Mouse (Mus musculus) frontal cortex, adult 2 months (tissue): ENCODE data around the gene Rrp36. TPM values are rescaled to one million over a fixed set of nuclear protein-coding genes. Genes with fewer than 3 reads are reported as not detected.

Experiments
- DNase-seq, 2 experiments: peaks; one replicate each; pipeline ENCODE4 v3.0.0; 2022; ENCODE audit warnings: low spot score in 1 of 2; ENCODE audit errors: extremely low spot score in 1 of 2
- polyA plus RNA-seq: library from polyadenylated mRNA; depleted of rRNA; stranded (reverse); fragments of >200 nt; gene quantifications from 2 replicates; pipeline ENCODE4 v1.2.3, GENCODE M21; 2012

The Rrp36 gene
- polyA plus RNA-seq, 1 experiment: 33.0 TPM

DNA sequence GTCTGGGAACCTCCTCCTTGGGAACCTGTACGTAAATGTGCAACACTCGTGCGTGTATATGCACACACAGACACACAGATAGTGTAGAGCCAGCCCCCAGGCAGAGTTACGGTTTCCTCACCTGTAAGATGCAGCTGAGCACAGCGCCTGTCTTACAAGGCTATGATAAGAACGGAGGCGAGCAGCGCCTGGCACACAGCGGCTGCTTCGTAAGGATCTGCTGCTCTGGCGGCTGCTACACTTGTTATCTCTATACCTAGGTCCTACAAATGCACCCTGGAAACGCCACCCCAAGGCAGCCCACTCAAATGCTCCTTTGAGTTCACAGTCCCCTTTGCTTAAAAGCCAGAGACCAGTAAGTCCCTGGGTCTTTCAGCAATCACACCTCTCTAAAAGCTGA lies 16.5 kb upstream of the Rrp36 start:
- DNase-seq: no peak

DNA sequence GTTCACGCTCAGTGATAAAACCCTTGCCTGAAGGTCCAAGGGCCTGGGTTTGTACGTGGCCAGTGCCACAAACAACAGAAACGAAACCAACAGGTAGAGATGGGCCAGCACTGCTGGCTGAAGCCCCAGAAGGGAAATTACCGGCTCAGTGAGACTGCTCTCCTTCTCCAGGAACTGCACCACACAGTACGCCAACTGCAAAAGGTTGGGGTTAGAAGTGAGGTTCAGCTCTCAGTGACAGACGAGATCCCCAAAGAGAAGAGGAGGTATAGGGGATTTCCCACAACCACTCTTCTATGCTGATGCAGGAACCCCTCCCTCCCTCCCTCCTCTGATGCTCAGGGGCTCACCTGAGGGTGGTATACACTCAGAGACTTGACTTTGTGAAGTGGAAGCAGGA lies 11.8 kb upstream of the Rrp36 start:
- no peak for DNase-seq

DNA sequence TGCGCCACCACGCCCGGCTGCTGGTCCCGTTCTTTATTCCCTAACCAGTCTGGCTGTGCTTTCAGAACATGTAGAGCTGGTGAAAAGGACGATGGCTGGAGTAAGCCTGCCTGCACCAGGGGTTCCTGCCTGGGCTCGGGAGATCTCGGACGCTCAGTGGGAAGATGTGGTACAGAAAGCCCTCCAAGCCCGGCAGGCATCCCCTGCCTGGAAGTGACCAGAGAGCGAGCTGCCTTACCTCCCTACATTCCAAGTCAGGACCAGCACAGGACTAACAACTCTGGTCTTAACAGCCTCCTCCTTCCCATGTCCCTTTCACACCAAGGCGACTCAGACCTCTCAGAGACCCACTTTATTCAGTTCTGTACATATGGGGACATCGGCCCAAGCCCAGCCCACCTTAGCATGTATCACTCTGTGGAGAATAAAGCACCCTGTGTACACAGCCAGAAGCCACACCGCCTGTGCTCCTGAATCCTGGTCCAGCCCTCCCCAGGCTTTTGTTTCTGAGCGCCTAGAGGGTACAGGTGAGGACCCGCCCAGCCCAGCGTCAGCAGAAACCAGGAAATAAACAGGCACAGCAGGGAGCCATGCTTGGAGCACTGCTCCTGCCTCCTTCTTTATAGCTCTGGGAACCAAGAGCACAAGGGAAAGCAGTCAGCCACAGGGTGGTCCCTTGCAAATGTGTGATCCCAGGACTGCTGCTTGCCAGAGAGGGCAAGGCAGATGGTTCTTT lies 8.7 kb upstream of the Rrp36 start:
- DNase-seq: no peak

DNA sequence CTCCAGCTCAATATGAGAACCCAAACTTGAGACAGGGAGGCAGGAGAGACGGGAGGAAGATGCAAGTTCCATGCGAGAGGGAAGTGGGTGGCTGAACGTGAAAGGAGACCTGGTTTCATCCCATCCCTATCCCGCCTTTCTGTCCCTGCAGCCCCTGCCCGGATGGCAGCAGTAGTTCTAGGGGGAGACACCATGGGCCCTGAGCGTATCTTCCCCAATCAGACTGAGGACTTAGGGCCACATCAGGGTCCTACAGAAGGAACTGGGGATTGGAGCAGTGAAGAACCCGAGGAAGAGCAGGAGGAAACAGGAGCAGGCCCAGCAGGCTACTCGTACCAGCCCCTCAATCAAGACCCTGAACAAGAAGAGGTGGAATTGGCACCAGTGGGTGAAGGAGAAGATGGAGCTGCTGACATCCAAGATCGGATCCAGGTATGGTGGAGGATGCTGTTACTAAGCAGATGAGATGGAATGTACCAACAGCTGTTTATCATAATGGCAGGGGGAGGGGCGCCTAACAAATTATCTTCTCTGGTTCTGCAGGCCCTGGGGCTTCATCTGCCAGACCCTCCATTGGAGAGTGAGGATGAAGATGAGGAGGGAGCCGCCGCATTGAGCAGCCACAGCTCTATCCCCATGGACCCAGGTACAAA lies 7.4 kb upstream of the Rrp36 start:
- DNase-seq: no peak

DNA sequence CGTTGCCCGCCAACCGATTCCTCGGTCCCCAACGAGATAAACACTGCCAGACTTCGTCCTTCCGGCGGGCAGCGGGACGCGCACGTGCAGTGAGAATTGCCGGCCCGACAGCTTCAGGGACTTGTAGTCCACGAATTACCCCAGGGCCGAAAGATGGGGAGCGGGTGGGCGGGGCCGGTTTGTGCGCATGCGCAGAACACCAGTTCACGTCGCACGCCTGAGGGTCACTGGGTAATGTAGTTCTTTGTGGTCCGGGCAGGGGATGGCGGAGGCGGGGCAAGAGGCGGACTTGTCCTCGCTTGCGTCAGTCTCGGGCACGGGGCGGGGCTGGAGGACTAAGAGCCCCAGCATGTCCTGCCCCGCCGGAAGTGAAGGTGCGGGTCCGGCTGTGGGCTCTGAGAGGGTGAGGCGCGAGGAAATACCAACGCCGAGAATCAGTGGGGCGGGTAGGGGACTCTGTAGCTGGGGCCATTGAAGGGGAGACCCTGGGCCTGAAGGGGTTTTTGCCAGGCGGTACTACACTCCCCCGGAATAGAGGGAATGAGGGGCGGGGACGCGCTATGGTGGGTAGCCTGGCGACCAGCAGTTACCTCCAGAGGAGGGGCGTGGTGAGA lies 6.7 kb upstream of the Rrp36 start, which contains the start of gene Klhdc3:
Gene Klhdc3 (minus strand): TSS at position 155 of the 614 bp plus-strand sequence.
- DNase-seq: peak; percentile 95 to 97

DNA sequence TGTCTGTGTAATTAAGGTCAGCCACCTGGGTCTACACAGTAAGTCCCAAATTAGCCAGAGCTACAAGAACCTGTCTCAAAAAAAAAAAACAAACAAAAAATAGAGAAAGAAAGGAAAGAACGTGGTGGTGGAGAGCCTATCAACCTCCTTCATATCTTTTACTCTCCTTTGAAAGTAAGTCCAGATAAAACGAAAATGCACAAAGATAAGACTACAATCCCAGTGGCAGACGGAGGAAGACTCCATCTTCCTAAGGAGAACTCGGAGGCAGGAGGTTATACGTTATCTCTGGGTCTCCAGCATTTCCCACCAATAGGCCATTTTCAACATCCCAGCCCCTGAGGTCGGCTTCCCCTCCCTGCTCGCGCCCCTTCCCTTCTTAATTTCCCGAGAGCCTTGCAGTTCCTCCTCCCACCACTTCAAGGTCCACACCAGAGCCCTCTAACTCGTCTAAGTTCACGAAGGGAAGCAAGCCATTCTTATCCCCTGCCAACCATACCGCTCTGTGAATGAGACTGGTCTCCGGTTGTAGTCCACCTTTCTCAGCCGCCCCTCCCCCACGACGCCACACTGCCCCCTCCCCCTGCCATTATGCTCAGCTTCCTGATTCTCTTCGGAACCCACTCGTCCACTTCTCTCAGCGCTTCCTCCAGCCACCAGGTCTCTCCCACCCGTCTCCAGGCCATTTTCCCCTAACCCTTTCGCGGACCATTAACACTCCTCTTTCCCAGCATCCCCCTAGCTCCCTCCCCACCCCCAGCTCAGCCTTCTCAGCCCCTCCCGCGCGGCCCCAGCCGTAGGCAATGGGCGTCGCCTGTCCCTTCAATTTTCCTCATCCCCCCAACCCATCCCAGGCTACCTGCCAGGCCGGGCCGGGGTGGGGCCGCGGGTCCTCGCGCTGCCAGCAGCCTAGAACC lies 5.9 kb upstream of the Rrp36 start:
- DNase-seq: peak in 1 of 2 experiments; percentile 40

DNA sequence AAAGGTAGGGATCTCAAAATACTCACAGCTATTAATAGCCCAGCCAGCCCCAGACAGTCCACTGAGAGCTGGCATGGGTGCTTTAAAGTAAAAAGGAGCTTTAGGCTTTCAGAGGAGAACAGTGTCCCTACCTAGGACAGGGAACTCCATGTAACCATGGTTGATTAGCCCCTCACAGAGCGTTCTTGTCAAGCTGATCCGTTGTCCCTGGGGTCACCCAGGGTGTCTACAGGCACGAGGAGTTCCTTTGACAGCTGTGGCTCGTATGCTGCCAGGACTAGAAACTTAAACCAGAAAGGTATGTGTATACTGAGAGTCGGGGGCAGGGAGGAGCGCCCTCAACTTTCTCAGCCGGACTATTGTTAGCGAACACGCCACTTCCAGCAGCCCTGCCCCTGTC lies 4.8 kb upstream of the Rrp36 start:
- DNase-seq: no peak

DNA sequence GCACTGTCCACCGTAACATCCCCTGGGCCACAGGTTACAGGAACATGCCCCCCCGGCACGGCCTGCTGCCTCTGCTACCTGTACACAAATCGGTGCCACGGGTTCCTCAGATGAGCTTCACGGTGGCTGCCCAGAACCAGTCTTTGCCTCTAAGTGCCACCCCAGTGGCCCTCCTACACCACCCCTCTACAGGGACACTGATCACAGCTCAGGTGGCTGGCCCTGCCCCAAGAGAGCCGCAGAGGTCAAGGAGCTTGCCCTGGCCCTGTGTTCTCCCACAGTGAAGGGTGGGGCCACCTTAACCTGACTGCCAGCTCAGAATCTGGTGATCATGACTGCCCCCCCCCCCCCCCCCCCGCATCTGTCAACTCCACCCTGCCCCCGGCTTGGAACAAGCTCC lies 4.3 kb upstream of the Rrp36 start, which contains the start of gene Mea1:
Gene Mea1 (plus strand): TSS at position 378 of the 400 bp plus-strand sequence.
- DNase-seq: no peak

DNA sequence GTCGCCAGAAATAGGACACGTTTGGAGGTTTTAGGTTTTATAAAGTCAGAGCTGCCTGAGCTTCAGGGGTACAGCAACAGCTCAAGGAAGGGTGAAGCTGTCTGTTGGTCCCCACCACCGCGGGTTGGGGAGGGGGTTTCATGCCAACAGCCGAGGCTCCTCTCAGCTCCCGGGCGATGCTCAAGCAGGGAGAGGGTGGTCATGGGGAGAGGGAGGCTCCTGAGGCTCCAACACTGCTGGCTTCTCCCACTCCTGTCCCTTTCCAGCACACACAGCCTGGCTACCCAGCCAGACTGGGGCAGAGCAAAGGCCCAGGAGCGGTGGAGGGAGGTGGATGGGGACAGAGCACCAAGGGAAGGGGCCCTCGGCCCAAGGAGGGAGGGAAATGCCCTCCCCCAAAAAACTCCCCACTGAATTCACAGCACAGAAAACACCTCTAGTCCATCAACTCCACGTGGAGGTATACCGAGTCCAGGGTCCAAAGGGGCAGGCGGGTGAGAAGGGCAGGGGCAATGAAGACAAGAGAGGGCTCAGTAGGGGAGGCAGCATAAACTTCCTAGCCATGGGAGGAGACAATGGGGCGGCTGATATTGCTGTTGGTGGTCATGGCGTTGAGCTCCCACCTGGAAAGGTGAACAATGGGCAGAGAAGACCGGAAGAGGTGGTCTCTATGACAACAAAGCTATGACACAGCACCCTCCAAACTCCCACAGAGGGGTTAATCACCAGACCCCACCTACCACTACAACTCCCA lies 555 bp upstream of the Rrp36 start:
- DNase-seq: no peak

DNA sequence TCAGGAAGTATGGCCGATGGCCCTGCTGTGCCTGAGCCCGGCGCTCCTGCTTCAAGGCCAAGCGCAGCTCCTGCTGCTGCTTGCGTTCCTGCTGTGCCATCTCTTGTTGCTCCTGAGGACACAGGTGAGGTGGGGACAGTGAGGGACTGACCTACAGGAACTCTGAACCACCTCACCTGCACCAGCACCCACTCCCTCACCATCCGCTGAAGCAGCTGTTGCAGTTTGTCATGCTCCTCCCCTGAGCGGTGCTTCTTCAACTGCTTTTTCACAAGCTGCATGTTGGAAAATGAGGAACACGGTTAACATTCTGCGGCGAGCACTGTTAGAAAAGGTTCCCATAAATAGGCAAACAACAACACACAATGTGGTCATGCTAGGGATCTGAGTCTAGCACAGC lies 4.2 kb downstream of the Rrp36 start:
- no peak for DNase-seq

DNA sequence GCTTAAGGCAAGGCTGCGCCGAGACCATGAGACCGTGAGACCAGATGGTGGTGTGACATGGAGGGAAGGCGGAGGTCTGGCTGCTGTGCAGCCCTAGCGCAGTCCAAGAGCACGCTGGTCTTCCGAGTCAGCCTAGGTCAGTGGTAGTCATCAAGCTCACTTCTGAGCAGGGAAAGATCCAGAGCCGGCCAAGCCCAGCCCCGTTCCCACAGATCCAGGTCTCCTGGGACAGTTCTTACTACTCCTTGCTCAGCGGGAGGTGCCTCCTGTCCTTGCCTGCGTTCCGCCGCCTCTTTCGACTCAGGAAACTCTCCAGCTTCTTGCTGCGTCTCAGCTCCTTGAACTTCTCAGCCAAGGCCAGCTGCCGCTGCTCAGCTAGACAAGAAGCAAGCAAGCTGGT lies 6.4 kb downstream of the Rrp36 start:
- DNase-seq: no peak

DNA sequence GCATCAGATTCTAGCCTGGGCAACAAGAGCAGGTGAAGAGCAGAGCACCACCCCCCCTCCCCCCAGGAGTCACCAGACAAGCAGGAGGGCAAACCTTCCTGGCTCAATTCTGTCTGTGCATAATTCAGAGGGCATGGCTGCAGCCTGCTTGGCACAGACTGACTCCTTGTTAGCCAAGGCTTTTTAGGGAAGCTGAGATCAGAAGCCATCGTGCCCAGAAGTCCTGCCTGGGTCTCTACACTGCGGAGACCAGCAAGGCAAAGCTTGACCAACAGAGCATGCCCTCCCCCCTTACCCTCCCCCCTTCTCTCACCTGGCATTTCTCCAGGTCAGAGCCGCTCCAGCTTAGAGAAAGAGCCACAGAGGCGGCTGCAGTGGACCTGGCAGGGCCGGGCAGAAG lies 11.4 kb downstream of the Rrp36 start:
- no peak for DNase-seq

DNA sequence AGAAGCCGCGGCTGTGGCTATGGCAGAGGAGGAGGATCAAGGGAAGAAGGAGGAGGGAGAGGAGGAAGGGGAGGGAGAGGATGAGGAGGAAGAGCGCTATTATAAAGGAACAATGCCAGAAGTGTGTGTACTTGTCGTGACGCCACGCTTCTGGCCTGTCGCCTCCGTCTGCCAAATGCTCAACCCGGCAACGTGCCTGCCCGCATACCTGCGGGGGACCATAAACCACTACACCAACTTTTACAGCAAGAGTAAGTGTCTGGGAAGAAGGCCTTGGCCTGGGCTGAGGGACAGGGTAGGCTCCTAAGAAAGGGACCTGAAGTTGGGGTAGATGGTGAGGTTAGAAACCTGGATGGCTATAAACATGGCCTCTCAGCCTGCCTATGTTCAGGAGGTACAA lies 12.2 kb downstream of the Rrp36 start:
- no peak for DNase-seq

DNA sequence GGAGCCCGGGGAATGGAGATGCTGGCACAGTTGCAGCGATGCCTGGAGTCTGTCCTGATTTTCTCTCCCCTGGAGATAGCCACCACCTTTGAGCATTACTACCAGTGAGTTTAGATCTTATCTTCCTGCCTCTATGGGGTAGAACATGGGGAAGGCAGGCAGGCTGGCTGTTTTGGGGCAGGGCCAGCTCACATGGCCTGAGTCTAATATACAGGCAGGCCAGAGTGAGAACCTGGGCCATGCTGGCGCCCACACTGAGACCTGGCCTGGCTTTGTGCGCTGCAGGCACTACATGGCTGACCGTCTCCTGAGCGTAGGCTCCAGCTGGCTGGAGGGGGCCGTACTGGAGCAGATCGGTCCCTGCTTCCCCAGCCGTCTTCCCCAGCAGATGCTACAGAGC lies 12.8 kb downstream of the Rrp36 start:
- DNase-seq: no peak

DNA sequence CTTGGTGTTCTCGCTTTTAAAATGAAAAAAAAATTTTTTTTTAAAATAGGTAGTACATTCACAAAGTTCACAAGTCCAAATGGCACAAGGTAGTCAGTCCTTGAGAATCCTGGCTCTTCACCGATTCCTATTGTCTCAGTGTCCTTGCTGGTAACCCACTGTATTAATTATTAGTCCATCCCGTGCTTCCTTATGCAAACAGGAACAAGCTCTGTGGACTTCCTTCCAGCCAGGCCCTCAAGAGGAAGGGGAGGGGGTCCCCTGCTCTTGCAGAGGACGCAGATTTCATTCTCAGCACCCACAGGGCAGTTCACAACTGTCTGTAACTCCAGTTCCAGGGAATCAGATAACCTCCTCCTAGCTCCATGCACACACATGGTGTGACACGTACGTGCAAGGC lies 18.1 kb downstream of the Rrp36 start:
- DNase-seq: no peak

DNA sequence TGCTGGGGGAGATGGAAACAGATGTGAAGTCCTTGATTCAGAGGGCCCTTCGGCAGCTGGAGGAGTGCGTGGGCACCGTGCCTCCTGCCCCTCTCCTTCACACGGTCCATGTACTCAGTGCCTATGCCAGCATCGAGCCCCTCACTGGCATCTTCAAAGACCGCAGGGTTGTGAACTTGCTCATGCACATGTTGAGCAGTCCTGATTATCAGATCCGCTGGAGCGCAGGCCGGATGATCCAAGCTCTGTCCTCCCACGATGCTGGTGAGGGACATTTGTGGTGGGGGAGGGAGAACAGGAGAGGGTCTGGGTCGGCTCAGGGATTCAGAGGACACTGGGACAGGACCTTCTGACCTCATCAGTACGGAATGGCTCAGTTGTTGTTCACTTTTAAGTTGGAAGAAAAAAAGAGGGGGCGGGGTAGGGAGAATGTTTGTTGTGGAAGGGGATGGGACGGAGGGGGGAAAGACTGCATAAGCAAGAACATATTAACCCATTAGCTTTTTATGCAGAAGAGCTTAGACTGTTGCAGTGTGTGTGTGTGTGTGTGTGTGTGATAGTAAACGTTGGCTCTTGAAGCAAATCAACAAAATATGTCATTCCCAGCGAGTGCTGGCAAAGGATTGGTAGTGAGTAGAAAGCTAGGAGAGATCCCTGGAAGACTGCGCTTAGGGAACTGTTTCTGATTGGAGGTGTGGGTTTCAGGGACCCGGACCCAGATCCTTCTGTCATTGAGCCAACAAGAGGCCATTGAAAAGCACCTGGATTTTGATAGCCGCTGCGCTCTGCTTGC lies 22.2 kb downstream of the Rrp36 start:
- DNase-seq: no peak

DNA sequence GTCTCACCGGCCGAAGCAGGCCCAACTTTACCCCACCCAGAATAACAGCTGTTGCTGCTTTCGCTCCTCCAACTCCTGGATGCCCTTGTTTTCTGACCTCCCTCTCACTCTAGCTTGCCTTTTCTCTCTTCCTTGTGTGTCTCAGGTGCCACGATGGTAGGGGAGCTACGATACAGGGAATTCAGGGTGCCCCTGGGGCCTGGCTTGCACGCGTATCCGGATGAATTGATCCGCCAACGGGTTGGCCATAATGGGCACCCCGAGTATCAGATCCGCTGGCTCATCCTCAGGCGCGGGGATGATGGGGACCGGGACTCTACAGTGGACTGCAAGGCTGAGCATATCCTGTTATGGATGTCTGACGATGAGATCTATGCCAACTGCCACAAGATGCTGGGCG lies 22.9 kb downstream of the Rrp36 start:
- no peak for DNase-seq

DNA sequence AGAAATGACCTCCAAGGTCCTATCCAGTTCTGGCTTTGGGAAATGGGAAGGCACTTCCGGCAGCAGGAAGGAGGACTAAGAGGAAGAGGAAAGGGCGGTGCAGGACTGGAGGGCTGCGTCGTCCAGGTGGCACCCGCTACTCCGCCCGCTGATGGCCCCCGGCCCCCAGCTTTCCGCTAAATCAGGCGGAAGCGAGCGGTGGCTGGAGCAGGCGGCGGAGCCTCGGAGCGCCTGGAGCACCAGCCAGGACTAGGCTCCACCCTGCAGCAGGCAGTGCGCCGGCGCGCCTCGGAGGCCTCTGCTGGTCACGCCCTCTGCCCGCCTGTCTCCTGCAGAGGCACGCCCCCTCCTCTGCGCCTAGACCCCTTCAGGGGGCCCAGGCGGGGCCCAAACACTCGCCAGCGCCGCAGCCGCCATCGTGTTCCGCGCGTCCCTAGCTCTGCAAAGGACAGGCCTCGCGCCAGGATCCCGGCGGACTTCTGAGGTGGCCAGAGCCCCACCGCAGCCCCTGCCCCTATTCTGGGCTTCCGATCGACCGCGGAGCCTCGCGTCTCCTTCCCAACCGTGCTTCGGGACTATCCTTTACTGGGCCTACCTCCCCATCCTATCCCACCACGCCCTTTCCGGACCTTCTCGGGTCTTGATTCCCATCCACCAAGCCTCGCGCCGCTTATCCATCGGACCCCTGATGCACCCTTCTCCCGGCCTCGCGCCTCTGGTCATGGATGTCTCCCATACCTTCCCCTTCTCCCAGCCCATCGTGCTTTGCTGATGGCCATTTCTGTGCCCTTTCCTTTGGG lies 23.7 kb downstream of the Rrp36 start, which contains the start of gene Cul7:
Gene Cul7 (plus strand): TSS at position 106 of the 800 bp plus-strand sequence.
- peak; percentile 85 to 91 for DNase-seq
